Mouse (Mus musculus): ENCODE data around the gene Ddc.

Ddc gene

DNA sequence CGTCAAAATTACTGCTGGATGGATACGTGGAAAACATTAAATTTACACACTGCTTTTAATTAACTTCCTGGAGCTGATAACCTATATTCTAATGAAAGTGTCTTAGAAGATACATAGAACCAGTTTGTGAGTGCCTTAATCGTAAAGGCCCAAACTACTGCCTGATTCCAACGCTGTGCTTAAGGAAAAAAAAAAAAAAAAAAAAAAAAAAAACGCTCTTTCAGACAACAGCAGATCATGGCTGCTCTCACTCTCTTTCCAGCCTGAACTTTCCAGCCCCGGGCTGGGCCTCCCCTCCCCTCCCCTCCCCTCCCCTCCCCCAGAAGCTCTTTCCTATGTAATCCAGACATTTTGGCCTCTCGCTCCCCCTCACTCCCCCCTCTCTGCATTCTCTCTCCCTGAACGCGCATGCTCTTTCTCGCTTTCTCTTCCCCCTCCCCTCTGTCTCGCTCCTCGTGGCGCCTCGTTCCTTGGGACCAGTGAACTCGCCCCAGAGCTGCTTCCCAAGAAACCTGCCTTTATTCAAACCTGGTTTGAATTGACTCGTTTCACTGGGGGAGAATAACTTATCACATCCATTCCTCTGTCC lies 76.5 kb downstream of the Ddc start:
- DNase-seq: peak; percentile 55

DNA sequence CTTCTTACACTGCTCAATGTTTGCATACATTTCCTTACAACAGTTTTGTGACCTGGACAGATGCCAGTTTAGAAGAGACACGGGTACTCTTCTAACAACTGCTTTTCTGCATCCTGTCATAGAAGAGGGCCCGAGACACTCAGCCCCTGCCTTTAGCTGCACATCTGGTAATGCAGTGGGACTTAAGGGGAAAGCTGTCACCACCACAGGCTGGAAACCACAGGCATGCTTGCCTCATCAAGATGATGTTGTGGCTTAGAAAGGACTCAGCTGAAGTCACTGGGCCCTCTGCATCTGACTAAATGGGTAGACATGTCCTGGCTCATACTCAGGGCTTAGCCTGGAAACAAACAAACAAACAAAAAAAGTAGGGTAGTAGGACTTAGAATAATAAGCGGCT lies 77.2 kb downstream of the Ddc start:
- no peak for DNase-seq

DNA sequence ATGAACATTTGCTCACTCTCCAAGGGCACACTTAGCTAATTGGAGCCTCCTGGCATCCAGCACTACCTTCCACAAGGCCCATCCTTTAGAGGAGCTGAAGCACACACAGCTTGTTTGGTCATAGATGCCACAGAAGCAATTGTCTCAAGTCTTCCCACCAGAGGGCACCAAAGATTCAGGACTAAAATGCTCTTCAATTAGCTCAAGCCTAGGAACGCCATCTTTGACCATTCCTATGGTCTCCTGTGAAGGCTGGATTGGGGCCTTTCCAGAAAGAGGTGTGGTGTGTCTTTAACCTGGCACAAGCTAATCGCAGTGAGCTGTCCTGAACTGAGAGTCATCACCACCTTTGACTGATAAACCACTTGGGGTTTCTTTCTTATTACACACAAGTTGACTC lies 77.7 kb downstream of the Ddc start:
- peak; percentile 65 for DNase-seq

- DNase-seq: no peak
Measured at GRCm38 (mm10) chr11:11819206-11819605, 78.7 kb downstream of the Ddc start.

DNA sequence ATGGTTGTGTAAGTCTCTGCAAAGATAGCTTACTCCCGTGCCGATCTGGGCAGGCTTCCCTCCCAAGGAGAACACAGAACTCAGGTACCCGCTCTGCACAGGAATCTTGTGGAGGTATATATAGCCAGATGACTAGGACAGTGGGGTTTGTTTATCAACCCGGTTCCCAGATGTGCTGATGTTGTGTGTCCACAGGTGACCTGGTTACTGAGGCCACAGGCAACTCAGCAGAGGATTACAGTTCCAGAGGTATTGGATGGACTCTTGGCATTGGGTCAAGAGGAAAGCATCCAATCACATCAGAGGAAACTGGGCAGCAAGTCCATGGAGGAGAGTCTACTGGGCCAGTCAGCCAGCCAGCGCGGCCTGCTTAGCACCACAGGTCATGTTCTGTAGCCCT lies 79.1 kb downstream of the Ddc start:
- DNase-seq: no peak

- no peak for DNase-seq
Measured at GRCm38 (mm10) chr11:11815737-11816136, 82.2 kb downstream of the Ddc start.

DNA sequence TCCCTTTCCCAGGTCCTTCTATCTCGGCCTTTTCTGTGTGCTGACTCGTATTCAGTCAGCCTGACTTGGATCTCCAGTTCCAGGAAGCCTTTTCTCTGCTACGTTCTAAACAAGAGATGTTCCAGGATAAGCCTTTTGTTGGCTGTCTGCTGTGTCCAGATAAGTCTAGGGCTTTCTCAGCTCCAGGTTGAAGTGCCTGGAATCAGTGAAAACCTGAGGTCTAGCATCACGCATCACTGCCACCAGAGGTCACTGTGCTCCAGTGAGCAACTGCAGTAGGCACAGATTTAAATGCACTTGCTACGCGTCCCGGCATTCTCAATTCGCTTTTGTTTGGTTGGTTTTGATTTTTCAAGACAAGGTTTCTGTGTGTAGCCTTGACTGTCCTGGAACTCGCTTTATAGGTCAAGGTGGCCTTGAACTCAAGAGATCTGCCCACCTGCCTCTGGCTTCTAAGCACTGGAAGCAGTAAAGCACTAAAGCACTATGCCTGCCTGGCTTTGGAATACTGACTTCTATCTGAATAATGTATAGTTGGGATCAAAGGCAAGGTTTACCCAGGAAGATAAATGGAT lies 86.0 kb downstream of the Ddc start:
- DNase-seq: peak; percentile 78

DNA sequence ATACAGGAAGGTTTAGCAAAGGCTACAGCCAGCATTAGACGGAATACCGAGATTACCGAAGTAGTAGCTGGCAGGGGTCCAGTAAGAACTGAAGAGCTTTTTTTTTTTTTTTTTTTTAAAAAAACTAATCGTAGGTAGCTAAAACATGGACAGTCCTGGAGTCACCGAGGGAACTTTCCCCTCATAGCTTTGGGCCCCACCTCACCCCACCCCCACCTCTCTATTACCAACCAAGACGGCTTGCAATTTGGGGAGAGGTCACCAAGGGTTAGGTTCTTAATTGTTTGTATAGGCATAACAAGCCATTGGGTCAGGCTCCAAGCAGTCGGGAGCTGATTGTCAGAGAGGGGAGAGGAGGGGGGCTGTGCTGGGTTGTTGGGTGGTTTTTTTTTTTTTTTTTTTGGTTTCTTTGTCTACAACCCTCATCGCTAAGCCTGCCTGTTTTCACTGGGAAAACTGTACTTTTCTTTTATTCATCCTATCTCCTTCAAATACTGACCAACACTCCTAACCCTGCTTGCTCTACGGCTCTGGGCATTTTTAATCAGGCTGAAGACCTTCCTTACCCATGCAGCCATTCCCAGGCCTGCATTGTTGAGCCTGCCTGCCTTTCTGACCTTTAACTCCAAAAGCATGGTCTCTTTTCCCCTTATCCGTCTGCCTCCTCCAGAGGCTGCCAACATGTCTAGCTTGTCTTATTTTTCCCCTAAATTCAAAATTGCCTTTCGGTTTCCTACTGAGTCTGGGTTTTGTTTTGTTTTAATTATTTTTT lies 88.4 kb downstream of the Ddc start:
- no peak for DNase-seq

DNA sequence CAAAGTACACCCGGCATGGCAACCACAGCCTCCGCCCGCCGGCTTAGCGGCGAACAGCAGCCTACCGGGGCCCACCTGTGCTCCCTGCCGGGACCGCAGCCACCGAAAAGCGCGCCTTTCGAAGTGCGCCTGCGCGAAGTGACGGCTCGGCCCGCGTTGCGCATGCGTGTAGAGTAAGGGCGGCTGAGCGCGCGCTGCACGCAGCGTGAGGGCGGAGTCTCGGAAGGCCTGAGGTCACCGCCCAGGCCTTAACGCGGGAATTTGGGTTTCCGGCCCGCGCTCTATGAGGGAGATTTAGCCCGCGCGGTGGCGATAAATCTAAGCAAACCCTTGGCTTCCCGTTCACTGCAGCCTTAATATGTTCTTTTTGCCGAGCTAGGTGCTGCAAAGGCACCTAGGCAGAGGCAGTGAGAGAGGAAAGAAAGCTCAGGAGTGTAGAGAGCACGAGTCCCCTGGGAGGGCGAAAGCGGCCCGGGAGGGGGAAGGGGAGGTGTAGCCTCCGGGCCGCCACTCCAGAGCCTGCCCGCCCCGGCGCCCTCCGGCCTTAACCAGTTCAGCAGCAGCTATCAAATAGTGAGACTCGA lies 89.0 kb downstream of the Ddc start, which contains the start of gene Fignl1:
TSS of gene Fignl1 (minus strand) at position 143 of the 584 bp plus-strand sequence.
- peak; percentile 96 for DNase-seq

GRCm38 (mm10) chr11:11808035-11808819 lies 89.7 kb downstream of the Ddc start:
- no peak for DNase-seq

DNA sequence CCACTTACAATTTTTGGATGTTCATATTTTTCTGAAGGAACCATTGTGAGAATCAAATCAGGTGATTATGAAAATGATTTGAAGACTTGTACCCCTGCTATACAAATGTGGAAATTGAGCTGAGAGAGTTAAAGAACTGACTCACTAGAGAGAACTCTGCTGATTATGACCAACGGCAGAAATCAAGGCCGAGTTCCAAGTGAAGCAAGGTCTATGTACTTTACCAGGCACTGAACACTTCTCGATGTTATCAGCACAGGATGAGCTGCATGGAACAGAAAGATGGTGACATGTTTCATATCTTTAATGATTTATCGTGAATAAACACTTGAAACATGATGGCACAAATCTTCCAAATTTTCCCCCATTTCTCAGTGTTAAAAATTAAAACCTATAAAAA lies 92.0 kb downstream of the Ddc start:
- no peak for DNase-seq

- DNase-seq: no peak
Measured at GRCm38 (mm10) chr11:11804421-11804820, 93.5 kb downstream of the Ddc start.

DNA sequence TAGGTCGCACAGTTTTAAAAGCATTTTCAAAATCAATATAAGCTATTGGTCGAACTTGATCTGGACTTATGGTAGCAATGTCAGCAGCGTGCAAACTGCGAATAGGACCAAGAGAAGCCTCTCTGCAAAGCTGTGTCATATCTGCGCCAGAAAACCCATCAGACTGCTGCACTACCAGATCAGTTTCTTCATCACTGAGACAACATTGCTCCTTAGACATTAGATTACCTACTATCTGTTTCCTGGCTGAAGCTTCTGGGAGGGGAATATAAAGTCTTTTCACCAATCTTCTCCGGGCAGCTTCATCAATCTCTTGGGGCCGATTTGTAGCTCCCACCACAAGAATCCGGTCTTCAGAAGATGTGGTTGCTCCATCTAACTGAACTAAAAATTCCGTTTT lies 96.9 kb downstream of the Ddc start:
- no peak for DNase-seq

DNA sequence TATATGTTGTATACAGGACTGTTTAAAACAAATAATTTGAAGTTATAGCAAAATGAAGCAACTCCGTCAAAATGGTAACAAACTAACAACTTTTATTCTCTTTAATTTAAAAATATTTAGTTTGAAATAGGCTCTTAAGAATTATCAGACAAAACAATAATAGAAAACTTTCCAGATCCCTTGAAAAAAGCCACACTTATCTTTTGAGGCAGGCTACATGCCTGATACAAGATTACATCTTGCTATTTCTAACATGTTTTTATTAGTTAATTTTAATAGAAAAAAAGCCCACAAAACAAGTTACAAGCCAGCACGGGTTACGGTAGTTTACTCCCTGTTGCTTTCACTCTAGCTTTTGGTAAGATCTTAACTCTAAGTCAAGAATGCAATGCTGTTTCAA lies 97.6 kb downstream of the Ddc start:
- DNase-seq: no peak

- no peak for DNase-seq
Measured at GRCm38 (mm10) chr11:11798690-11799089, 99.3 kb downstream of the Ddc start.

DNA sequence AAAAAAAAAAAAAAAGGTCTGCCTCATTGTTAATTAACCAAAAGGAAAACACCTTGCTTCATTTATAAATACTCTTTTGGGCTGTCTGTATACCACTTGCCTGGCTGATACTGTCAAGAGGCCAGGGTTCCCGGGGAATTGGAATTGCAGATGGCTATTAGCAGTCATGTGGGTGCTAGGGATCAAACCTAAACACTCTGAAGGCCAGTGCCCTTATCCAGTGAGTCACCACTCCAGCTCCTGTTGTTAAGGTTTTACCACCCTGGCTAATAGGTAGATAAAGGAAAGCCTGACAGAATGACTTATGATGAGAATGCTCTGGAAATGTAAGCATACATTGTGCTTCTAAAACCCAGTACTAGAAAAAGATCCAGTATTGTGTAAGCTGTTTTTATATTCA lies 103.3 kb downstream of the Ddc start:
- no peak for DNase-seq

GRCm38 (mm10) chr11:11788521-11788974 lies 109.4 kb downstream of the Ddc start:
- DNase-seq: peak; percentile 87

- DNase-seq: no peak
Measured at GRCm38 (mm10) chr11:11785457-11785856, 112.5 kb downstream of the Ddc start.

- no peak for DNase-seq
Measured at GRCm38 (mm10) chr11:11781728-11782127, 116.2 kb downstream of the Ddc start.

GRCm38 (mm10) chr11:11778345-11778744 lies 119.6 kb downstream of the Ddc start:
- no peak for DNase-seq

GRCm38 (mm10) chr11:11777796-11778195 lies 120.1 kb downstream of the Ddc start:
- DNase-seq: no peak

DNA sequence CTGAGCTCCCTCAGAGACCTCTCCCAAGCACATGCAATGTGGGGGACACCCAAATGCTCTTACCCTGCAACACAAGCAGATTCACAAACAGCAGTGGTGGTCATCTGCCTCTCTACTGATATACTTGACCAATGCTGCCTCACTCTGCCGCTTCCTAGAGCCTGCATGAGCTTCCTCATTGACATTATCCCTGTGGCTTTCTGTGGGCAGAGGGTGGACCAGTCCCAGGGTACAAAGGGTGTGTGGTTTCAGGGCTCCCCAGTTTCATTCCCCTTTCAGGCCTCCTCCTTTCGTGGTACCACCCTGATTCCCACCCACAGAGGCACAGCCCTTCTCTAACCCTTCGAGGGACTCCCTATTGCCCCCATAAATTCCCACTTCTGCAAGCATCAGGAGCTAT lies 120.7 kb downstream of the Ddc start:
- no peak for DNase-seq

DNA sequence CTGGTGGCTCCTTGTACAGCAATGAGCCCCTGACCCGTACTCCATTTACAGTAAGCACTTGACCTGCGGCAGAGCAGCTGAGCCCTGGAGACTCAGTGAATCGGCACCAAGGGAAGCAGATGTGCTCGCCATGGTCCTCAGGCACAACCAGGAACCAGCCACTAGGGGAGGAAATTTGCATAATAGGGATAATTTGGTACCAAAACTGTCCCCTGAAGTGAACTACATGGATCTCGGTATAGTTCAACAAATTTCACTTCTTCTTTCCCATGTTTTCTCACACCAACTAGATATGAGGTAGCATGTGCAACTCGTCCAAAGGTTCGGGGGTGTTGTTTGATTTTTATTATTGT lies 121.1 kb downstream of the Ddc start:
- no peak for DNase-seq

Measured in right cerebral cortex, postnatal 4 days (tissue).